Mouse (Mus musculus) lung, embryonic 16.5 days (tissue): ENCODE data around the gene Luzp1. TPM values are rescaled to one million over a fixed set of nuclear protein-coding genes. Genes with fewer than 3 reads are reported as not detected.
A peak's percentile ranks its signal among the peaks of the same experiment; 100 is the strongest.

ENCODE experiments used
- ATAC-seq: fragments of 200-750 bp; cut with Nextera tagmentation; 2 replicates; pipeline ENCODE4 v1.8.0; 2017; ENCODE audit warnings: low read depth, mild to moderate bottlenecking, moderate library complexity
- H3K27ac ChIP-seq: fragments of 300-500 bp; sonication (generic); 2 replicates; pipeline ENCODE4 v1.5.1; 2014; ENCODE audit warnings: mild to moderate bottlenecking, control low read depth, low read length
- H3K27me3 ChIP-seq: fragments of 300-500 bp; sonication (generic); 2 replicates; pipeline ENCODE4 v1.6.1; 2014; ENCODE audit warnings: low read depth, low read length, mixed read lengths; ENCODE audit not compliant: control insufficient read depth, insufficient read depth
- H3K36me3 ChIP-seq: fragments of 300-500 bp; sonication (generic); 2 replicates; pipeline ENCODE4 v1.6.1; 2014; ENCODE audit warnings: low read length; ENCODE audit not compliant: control insufficient read depth, insufficient read depth
- H3K4me1 ChIP-seq: fragments of 300-500 bp; sonication (generic); replicated peaks from 2 replicates; pipeline ENCODE4 v1.6.1; 2014; ENCODE audit warnings: low read length, mixed read lengths; ENCODE audit not compliant: control insufficient read depth, insufficient read depth
- H3K4me2 ChIP-seq: fragments of 300-500 bp; sonication (generic); 2 replicates; pipeline ENCODE4 v1.6.1; 2014; ENCODE audit warnings: low read depth, low read length, control low read depth
- H3K4me3 ChIP-seq: fragments of 300-500 bp; sonication (generic); 2 replicates; pipeline ENCODE4 v1.5.1; 2014; ENCODE audit warnings: mild to moderate bottlenecking, low read length, control low read depth
- H3K9ac ChIP-seq: fragments of 300-500 bp; sonication (generic); 2 replicates; pipeline ENCODE4 v1.6.1; 2014; ENCODE audit warnings: low read length, control low read depth
- H3K9me3 ChIP-seq: fragments of 300-500 bp; sonication (generic); 2 replicates; pipeline ENCODE4 v1.6.1; 2016; ENCODE audit warnings: low read length; ENCODE audit not compliant: control insufficient read depth
- WGBS: fragments of 180-500 bp; shearing (Covaris S2); extraction: QIAGEN DNeasy Blood & Tissue Kit; methylation state at CpG from one replicate; pipeline ENCODE4 v1.1.7; 2014; 5-methylcytosine and 5-hydroxymethylcytosine counted together
- polyA plus RNA-seq: library from polyadenylated mRNA; unstranded; fragments of >200 nt; fragmentation: Nextera tagmentation; extraction: Ambion mirVana; gene quantifications from 2 replicates; pipeline ENCODE4 v1.2.1, GENCODE M21; 2015

Luzp1 gene
- polyA plus RNA-seq, 1 experiment from 2014 or later: 115 TPM

- WGBS: 76% methylated on average over 7 of the region's 7 CpGs
- Histone ChIP-seq H3K4me2 (no peak overlapping the region), H3K4me1 (peaks cover 12% of the 10 kb centered on the region; the same call in 1 of the 2 replicates), H3K36me3 (no peaks in the 10 kb centered on the region), H3K9me3 (no peaks in the 10 kb centered on the region), H3K9ac (no peak overlapping the region), H3K4me3 (no peak overlapping the region), H3K27ac (no peak overlapping the region), H3K27me3 (peaks cover 2% of the 10 kb centered on the region; the same call in 1 of the 2 replicates)
- ATAC-seq: no peak
Measured at GRCm38 (mm10) chr4:136458276-136458675, 11.3 kb upstream of the Luzp1 start.

GRCm38 (mm10) chr4:136459210-136459609 lies 10.4 kb upstream of the Luzp1 start:
- Histone ChIP-seq H3K9me3 (no peaks in the 10 kb centered on the region), H3K9ac (no peak overlapping the region), H3K27ac (peak overlapping the region; percentile 41), H3K4me2 (no peak overlapping the region), H3K4me1 (peaks cover 12% of the 10 kb centered on the region; the same call in 1 of the 2 replicates), H3K27me3 (peaks cover 12% of the 10 kb centered on the region), H3K36me3 (no peaks in the 10 kb centered on the region), H3K4me3 (no peak overlapping the region)
- ATAC-seq: no peak
- WGBS: 69% methylated on average over 12 of the region's 12 CpGs

DNA sequence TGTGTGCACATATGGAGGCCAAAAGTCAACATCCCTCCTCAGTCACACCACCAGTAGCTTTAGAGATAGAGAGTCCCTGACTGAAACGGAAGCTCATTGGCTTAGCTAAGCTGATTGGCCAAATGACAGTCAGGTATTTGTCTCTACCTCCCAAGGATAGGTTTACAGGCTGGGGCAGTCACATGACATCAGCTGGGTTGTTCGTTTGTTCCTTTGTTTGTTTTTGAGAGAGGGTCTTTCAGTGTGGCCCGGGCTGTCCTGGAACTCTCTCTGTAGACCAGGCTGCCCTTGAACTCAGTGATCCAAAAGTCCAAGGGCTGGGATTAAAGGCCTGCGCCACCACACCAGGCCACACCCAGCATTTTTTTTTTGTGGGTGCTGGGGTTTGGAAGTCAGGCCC lies 8.4 kb upstream of the Luzp1 start:
- no peak overlapping the region for H3K9ac ChIP-seq
- peaks cover 15% of the 10 kb centered on the region for H3K27me3 ChIP-seq
- H3K4me3 ChIP-seq: no peak overlapping the region
- no peaks in the 10 kb centered on the region for H3K36me3 ChIP-seq
- H3K4me2 ChIP-seq: no peak overlapping the region
- no peak overlapping the region for H3K27ac ChIP-seq
- no peaks in the 10 kb centered on the region for H3K9me3 ChIP-seq
- peaks cover 14% of the 10 kb centered on the region; the same call in 1 of the 2 replicates for H3K4me1 ChIP-seq
- WGBS: 51% methylated on average over 4 of the region's 4 CpGs
- ATAC-seq: no peak

GRCm38 (mm10) chr4:136461761-136462085 lies 7.8 kb upstream of the Luzp1 start:
- H3K4me1 ChIP-seq: peaks cover 15% of the 10 kb centered on the region; the same call in 1 of the 2 replicates

DNA sequence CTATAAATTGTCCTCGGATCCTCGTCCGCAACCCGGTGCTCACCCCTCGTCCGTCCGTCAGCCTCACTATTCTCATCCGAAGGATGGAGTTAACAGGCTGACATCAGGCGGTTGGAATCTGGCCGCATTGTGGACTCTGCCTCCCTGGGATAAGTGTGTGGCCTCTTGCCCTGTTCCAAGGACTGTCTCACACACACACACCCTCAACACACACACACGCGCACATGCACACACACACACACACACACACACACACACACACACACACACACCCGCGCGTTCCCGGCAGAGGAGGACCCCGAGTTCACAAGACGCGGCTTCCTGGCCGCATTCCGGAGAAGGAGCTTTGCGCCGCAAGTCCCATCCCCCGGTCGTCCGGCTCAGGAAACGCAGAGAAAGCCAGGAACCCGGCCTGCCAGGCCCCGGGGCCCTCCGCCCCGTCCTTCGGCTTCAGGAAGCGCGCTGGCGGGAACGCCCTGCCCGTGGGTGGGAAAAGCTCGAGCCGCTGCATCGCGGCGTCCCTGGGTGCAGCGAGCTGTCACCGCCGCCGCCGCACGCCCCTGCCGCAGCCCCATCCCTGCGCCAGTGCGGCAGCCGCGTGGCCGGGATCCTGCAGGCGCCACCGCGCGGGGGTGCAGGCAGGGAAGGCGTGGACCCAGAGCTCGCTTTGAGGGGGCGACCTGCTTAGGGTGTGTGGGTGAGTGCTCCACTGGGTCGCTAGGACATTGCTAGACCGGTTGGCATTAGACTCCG lies 7.3 kb upstream of the Luzp1 start, which contains the start of gene 6030445D17Rik:
Gene 6030445D17Rik, plus strand, starts transcription at position 165 of the 753 bp plus-strand sequence.
- Histone ChIP-seq H3K4me3 (peak within 1 kb of the TSS; percentile 71), H3K9me3 (no peaks in the 10 kb centered on the region), H3K36me3 (no peaks in the 10 kb centered on the region), H3K27ac (peak within 1 kb of the TSS; percentile 85), H3K4me1 (peaks cover 15% of the 10 kb centered on the region; the same call in 1 of the 2 replicates), H3K4me2 (peak within 1 kb of the TSS; percentile 98), H3K9ac (peak within 1 kb of the TSS; percentile 81), H3K27me3 (peaks cover 15% of the 10 kb centered on the region)
- peak; percentile 81 for ATAC-seq
- WGBS: 1% methylated on average over 59 of the region's 64 CpGs

More at GRCm38 (mm10) chr4:136461761-136462085, 7.8 kb upstream of the Luzp1 start:
- Histone ChIP-seq H3K27ac (peak overlapping the region; percentile 31), H3K4me2 (peak overlapping the region; percentile 98), H3K27me3 (peaks cover 15% of the 10 kb centered on the region), H3K4me3 (peak overlapping the region; percentile 71), H3K9me3 (no peaks in the 10 kb centered on the region), H3K9ac (peak overlapping the region; percentile 81), H3K36me3 (no peaks in the 10 kb centered on the region)
- 16% methylated on average over 6 of the region's 6 CpGs for WGBS
- no peak for ATAC-seq

DNA sequence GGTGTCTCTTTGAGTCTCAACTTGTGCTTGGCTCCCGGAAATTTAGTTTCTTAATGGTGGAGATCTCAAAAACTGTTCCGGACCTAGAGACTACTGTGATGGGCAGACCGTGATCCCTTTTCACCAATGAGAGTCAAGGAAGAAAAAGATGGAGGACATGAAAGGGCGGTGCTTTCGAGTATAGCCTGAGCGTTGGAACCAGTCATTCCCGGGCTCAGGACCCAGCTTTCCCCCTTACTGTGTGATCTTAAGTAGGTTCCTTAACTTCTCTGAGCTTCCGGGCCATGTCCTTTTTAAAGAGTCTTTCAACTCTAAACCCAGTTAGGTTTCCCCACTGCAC lies 6.8 kb upstream of the Luzp1 start:
- Histone ChIP-seq H3K27ac (peak overlapping the region; percentile 85), H3K9ac (peak overlapping the region; percentile 81), H3K4me1 (peaks cover 15% of the 10 kb centered on the region; the same call in 1 of the 2 replicates), H3K27me3 (peaks cover 15% of the 10 kb centered on the region), H3K36me3 (no peaks in the 10 kb centered on the region), H3K9me3 (no peaks in the 10 kb centered on the region), H3K4me3 (peak overlapping the region; percentile 71), H3K4me2 (peak overlapping the region; percentile 98)
- ATAC-seq: peak; percentile 72
- 1% methylated on average over 8 of the region's 8 CpGs for WGBS

DNA sequence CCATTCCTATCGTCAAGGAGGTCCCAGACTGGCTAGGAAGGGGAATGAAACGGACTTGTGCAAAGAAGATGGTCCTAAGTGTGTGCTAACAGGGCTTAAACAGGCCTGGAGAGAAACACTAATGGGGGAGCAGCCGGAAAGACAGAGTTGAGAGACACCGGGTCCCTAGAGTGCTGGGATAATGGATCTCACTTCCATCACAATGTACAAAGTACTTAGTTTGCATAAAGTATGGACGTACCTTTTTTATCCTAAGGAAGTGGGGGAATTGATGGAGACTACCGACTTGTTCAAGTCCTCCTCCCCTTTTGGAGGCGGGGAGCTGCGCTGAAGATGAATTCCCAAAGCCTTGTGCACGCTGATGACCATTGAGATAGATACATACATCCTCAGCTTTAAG lies 6.1 kb upstream of the Luzp1 start:
- ATAC-seq: no peak
- no peak overlapping the region for H3K27ac ChIP-seq
- WGBS: 33% methylated on average over 9 of the region's 9 CpGs
- H3K4me1 ChIP-seq: peaks cover 15% of the 10 kb centered on the region; the same call in 1 of the 2 replicates
- no peaks in the 10 kb centered on the region for H3K36me3 ChIP-seq
- peak overlapping the region; percentile 81 for H3K9ac ChIP-seq
- H3K4me3 ChIP-seq: peak overlapping the region; percentile 71
- H3K4me2 ChIP-seq: peak overlapping the region; percentile 98
- no peaks in the 10 kb centered on the region for H3K9me3 ChIP-seq
- H3K27me3 ChIP-seq: peaks cover 15% of the 10 kb centered on the region

GRCm38 (mm10) chr4:136466226-136466625 lies 3.3 kb upstream of the Luzp1 start:
- no peak for ATAC-seq
- no peak overlapping the region for H3K4me3 ChIP-seq
- peaks cover 21% of the 10 kb centered on the region for H3K4me1 ChIP-seq
- H3K36me3 ChIP-seq: no peaks in the 10 kb centered on the region
- H3K9ac ChIP-seq: no peak overlapping the region
- peaks cover 15% of the 10 kb centered on the region for H3K27me3 ChIP-seq
- 36% methylated on average over 4 of the region's 4 CpGs for WGBS
- H3K4me2 ChIP-seq: no peak overlapping the region
- H3K27ac ChIP-seq: no peak overlapping the region
- H3K9me3 ChIP-seq: no peaks in the 10 kb centered on the region

GRCm38 (mm10) chr4:136468553-136469327 lies 821 bp upstream of the Luzp1 start:
- Histone ChIP-seq H3K4me1 (peaks cover 13% of the 10 kb centered on the region), H3K4me3 (no peak overlapping the region), H3K27me3 (peaks cover 8% of the 10 kb centered on the region), H3K9ac (no peak overlapping the region), H3K4me2 (no peak overlapping the region), H3K9me3 (no peaks in the 10 kb centered on the region), H3K36me3 (no peaks in the 10 kb centered on the region), H3K27ac (no peak overlapping the region)
- 75% methylated on average over 14 of the region's 14 CpGs for WGBS
- ATAC-seq: no peak
